Mouse (Mus musculus) cerebellum, postnatal 14 days (tissue): ENCODE results near the gene Sdhc.
"Not testable (repeated sequence)": the region's sequence is repeated elsewhere in the genome, so short reads cannot be mapped to it uniquely, and the experiment has no call there.

Experiments
- DNase-seq, 2 experiments: peaks; one replicate each; pipeline ENCODE4 v3.0.0; 2021; ENCODE audit warnings: mixed read lengths in 2 of 2

Sdhc gene

GRCm38 (mm10) chr1:171165629-171166345 lies 15.4 kb upstream of the Sdhc start:
- no peak for DNase-seq

- DNase-seq, result no peak
Measured at GRCm38 (mm10) chr1:171164258-171164657, 13.9 kb upstream of the Sdhc start.

- DNase-seq, result no peak
Measured at GRCm38 (mm10) chr1:171162526-171162925, 12.1 kb upstream of the Sdhc start.

GRCm38 (mm10) chr1:171159485-171159975 lies 9.1 kb upstream of the Sdhc start:
- no peak for DNase-seq

GRCm38 (mm10) chr1:171157965-171158364 lies 7.6 kb upstream of the Sdhc start:
- no peak for DNase-seq

GRCm38 (mm10) chr1:171156644-171157043 lies 6.2 kb upstream of the Sdhc start:
- no peak for DNase-seq

- peak in 1 of 2 experiments; percentile 16 for DNase-seq
Measured at GRCm38 (mm10) chr1:171151966-171152365, 1.6 kb upstream of the Sdhc start.

- peak; percentile 38 to 62 for DNase-seq
Measured at GRCm38 (mm10) chr1:171150838-171151391, 512 bp upstream of the Sdhc start.

GRCm38 (mm10) chr1:171142981-171143380 lies 7.4 kb downstream of the Sdhc start:
- not testable (repeated sequence) for DNase-seq

- not testable (repeated sequence) for DNase-seq
Measured at GRCm38 (mm10) chr1:171137486-171138155, 12.8 kb downstream of the Sdhc start.

GRCm38 (mm10) chr1:171135600-171135999 lies 14.8 kb downstream of the Sdhc start:
- no peak for DNase-seq

- no peak for DNase-seq
Measured at GRCm38 (mm10) chr1:171130971-171131370, 19.4 kb downstream of the Sdhc start.

GRCm38 (mm10) chr1:171129251-171129650 lies 21.2 kb downstream of the Sdhc start:
- no peak for DNase-seq

GRCm38 (mm10) chr1:171124398-171124797 lies 26.0 kb downstream of the Sdhc start:
- DNase-seq, result no peak

GRCm38 (mm10) chr1:171122932-171123331 lies 27.5 kb downstream of the Sdhc start:
- DNase-seq, result no peak

GRCm38 (mm10) chr1:171121839-171122238 lies 28.6 kb downstream of the Sdhc start:
- DNase-seq, result no peak

- no peak for DNase-seq
Measured at GRCm38 (mm10) chr1:171120893-171121292, 29.5 kb downstream of the Sdhc start.

GRCm38 (mm10) chr1:171119405-171119804 lies 31.0 kb downstream of the Sdhc start:
- DNase-seq, result no peak

- no peak for DNase-seq
Measured at GRCm38 (mm10) chr1:171118996-171119395, 31.4 kb downstream of the Sdhc start.

- DNase-seq, result peak; percentile 80 to 85
Measured at GRCm38 (mm10) chr1:171118269-171118684, 32.1 kb downstream of the Sdhc start.

- DNase-seq, result no peak
Measured at GRCm38 (mm10) chr1:171116280-171116679, 34.1 kb downstream of the Sdhc start.

GRCm38 (mm10) chr1:171113873-171114299 lies 36.5 kb downstream of the Sdhc start, which contains the start of gene Cfap126:
TSS of gene Cfap126 (plus strand) at chr1:171113918.
- DNase-seq, result peak; percentile 70 to 71

GRCm38 (mm10) chr1:171112986-171113385 lies 37.4 kb downstream of the Sdhc start:
- DNase-seq, result no peak
